Mouse (Mus musculus) spleen, postnatal 36 days (tissue): Measurements from ENCODE around the gene Tmem44.

Source experiments
- DNase-seq, 2 experiments: peaks; one replicate each; pipeline ENCODE4 v3.0.0; 2022; ENCODE audit warnings: low spot score in 2 of 2, mixed read lengths in 1 of 2

Gene Tmem44

GRCm38 (mm10) chr16:30550748-30551192, at the start of gene Tmem44:
TSS of gene Tmem44 (minus strand) at chr16:30550842.
- DNase-seq = no peak

DNA sequence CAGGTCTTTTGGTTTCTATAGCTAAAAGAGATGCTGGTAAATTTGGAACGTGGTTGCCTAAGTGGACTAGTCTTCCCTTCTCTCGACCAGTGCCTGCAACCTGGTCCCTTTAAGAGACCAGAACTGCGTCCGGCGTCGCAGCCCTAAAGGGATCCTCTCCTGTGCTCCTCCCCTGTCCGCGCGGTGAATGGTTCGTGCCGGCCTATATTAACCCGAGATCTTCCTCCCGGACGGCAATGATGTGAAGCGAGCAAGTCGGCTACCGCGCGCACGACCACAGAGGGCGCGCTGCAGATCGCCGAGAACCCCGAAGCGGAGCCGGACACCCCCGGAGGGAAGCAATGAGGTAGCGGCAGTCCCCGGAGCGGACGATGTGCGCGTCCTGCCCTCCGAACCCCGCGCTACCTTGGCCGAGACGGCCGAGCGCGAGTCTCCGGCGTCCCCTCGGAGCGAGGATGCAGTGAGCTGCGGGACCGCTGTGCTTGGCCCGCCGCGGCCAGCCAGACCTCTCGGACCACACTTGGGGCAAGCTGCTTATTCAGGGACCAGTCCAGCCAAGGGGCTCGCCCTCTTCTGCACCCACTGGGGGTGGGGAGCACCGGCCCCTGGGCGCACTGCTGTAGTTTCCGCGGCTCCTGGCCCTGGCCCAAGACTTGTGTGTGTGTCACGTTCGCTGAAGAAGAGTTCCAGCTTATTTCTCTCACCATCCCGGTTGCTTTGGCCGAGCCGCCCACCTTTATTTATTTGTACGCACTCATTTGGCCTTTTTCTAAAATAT, 49.0 kb upstream of the Tmem44 start, which contains the start of gene Fam43a:
Gene Fam43a, plus strand, starts transcription at position 233 of the 778 bp plus-strand sequence.
- peak; percentile 94 to 95 for DNase-seq

DNA sequence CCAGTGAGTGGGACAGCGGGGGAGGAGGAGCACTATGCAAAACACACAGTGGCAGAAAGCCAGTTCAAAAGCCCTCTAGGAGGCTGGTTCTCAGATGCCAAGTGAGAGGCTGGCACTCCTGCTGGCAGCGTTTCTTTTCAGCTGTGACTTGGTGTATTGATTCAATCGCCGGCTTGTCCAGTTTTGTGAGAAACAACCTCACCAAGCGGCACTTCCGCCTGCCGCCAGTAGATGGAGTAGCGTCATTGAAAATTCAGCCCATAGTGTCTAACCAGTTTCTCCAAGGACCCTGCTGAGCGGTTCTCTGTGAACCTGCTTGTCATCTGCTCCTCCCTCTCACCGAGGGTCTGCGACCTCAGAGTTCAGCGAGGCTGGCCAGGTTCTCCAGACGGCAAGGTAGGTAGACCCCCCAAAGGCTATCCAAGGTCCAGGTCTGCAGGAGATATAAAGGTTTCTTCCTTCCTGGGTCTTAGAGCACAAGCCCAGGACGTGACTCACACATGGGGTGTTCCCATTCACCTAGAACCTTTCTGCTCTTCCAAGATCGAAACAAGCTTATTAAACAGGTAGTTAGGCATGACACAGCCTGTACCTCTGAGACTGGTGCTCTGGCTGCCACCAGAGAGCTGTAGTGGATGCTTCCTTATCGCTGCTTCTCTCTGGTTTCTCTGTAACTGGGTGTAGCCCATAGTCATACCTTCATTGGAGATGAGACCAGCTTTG, 46.5 kb upstream of the Tmem44 start:
- peak; percentile 76 to 82 for DNase-seq

DNA sequence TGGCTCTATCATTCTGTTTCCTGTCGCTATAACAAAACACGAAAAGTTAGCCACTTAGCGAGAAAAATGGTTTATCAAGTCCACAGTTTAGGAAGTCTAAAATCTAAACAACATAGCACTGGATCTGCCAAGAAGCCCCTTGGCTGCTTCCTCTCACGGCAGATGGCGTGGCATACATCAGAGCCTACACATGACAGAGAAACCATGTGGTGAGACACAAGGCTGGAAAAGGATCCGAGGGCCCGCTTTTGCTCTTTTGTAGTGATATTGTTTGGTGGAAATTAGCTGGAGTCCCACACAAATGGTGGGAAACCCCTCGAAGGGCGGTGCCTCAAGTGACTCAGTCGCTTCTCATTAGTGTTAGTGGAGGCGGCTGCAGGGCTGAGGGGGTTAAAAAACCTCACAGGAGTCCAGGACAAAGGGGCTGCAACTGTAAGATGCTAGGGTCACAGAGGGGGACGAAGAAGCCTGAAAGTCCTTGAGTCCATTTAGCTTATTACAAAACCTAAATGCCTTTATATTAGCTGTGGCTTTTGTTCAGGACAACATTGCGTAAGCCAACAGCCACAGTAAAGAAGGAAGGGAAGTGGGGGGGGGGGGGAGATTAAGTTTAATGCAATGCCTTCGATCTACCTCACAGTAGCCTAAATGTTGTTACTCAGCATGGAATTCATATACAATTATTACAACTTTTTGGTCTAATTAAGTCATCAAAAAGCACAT, 45.4 kb upstream of the Tmem44 start:
- DNase-seq = no peak

- no peak for DNase-seq
Observed at GRCm38 (mm10) chr16:30595356-30595755, 44.7 kb upstream of the Tmem44 start.

DNA sequence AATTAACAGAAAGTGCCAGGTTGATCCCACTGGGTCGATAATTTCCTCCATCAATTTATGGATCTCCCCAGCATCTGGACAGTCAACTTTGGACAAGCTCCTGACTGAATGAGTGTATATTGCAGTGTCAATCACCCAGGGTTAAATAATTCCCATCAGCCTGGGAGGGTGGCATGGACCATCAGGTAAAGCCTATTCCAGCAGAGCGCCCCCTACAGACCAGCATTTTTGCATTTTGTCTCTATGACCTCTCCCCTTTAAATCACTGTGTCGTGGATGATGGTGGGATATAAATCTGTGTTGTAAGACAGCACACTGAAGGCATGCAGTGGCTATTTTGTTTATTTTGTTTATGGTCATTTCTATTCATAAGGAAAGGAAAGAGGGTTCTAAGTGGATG, 41.3 kb upstream of the Tmem44 start:
- DNase-seq = no peak

DNA sequence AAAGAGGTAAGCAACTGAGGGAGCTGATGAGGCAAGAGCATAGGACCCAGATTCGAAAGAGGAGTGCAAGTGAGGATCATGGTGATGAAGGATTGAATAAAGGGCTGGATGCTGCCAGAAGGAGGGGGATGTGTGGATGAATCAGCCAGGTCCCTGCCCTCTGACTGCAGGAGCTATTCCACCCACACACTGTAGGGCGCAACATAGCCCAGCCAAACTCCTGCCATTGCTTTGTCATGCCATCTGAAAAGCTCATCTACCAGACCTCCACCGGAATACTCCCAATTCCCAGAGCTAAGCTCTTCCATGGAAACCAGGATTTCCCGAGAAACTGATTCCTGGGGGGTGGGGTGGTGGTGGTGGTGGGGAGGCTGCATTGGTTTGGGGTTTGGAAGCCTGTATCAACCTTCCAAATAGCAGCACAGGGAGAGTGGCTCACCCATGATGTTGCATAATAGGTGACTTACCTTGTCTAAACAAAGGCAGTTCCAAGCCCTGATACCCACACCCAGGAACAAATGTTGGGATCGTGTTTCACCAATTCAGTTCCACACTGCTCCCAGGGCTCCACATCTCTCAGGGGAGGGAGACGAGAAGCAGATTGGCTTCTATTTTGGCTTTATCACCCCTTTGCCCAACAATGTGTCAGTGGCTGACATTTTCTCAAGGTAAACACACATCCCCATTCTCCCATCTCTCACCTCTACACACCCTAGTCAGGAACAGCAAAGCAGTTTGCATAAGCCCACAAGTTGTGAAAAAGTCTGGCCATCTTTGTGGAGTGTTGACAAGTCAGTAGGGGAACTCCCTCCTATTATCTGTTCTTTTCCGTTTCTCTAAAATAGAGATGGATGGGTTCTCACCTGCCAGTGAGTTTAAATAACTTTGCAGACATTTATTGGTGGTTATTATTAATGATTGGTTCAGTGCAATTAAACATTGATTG, 39.9 kb upstream of the Tmem44 start:
- DNase-seq = no peak

DNA sequence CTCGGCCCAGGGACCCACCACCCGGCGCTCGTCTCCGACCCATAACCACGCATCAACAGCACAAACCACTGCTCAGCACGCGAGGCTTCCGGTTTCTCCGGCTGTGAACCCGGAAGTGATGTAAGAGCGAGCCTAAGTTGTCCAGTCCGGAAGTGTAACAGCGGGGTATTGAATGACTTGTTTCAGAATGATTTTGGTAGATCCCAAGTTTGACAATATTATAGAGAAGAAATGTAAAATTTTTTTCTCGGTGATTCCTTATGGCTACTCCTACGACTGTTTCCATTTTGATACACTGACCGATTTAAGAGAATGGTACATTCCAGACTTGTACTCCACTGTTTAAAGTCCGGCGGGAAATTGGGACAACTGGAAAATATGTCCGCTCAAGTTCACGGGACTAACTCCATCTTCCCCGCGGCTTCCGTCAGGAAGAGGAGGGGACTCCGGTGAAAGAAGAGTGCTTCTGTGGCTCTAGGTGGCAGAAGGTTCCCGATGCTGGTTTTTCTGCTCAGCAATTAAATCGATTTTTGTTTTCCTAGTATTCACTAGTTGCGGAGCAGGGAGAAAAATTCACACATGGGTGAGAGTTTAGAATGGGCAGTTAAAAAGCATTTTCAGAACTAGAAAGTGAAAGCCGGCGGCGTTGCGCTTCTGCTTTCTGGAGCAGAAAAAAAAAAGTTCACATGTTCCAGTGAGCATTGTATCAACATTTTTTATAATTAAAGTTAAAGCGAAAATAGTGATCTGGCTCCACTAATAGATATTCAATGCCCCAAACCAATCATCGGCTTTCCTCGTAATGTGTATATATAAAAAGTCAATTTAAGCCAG, 37.1 kb upstream of the Tmem44 start, which contains the start of gene Lsg1:
Gene Lsg1, minus strand, starts transcription at position 99 of the 834 bp plus-strand sequence.
- peak; percentile 80 to 88 for DNase-seq

DNA sequence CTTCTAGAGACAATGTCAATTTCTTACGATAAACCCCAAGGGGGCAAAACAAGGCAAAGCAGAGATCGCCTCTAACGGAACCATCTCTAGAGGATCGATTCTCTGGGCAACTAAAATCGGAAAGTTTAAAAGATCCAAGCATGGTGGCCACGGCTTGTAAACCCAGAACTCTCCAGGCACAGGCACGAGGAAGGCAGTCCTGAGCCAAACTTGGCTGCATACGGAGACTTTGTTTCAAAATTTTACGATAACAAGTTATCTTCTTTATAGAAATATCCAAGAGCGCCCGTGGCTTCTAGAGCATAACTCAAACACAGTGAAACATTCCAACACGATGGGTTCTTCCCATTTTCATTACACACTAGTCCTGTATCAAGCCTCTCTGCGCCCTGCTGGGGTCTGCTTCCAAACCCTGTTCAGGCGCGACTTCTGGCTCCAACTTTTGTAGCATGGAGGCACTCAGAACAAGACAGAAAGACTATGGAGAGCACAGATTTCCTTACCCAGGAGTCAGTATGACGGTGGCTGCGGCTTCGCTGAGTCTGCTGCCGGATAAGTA, 36.4 kb upstream of the Tmem44 start:
- no peak for DNase-seq

DNA sequence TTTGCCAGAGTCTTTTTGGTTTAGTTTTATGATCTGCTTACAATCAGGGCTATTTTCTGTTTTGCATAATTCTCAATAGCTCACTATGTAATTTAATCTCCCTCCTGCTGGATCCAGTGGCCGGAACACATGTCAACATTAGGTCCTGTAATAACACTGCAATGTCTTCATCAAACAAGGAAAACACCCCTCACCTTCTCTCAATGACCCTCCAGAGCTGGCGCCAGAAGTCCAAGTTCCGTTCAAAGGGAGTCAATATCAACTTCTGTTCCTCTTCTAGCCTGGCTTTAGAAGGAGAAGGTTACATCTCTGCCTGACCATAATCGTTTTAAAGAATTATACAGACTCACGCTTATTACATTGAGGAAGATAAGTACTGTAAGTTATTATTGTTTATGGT, 30.1 kb upstream of the Tmem44 start:
- DNase-seq = no peak

GRCm38 (mm10) chr16:30576392-30576791, 25.8 kb upstream of the Tmem44 start:
- DNase-seq = no peak

GRCm38 (mm10) chr16:30575815-30576214, 25.2 kb upstream of the Tmem44 start:
- DNase-seq = no peak

DNA sequence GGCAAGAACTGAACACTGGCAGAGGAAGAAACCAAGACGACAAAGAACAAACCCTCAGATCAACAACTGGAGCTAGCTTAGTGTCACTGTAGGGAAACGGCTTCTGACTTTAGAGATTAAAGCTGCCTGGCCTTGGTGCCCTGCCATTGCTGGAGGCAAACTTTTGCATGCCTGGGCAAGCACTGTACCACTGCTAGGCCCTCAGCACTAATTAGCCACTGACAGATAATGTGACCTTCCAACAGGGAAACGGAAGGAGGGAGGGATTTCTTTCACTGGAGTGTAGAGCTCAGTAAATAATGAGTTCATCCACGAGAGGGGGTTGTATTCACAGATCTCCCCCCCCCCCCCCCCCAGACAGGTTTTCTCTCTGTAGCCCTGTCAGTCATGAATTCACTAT, 21.6 kb upstream of the Tmem44 start:
- DNase-seq = no peak

GRCm38 (mm10) chr16:30571378-30571777, 20.7 kb upstream of the Tmem44 start:
- no peak for DNase-seq

DNA sequence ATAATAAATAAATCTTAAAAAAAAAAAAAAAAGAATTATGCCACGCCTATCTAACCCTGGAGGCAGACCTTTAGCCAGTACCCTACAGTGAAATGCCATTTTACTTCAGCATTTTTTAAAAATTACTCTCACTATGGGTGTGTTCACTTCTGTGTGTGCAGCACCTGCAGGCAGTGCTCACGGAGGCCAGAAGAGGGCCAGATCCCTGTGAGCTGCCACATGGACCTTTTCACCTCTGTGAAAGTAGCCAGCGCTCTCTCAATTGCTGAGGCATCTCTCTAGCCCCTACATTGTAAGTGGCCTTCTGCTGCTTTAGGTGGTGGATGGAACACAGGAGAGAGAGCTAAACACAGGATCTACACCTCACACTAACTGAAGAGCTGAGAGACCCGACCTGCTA, 19.5 kb upstream of the Tmem44 start:
- DNase-seq = no peak

- peak in 1 of 2 experiments; percentile 17 for DNase-seq
Observed at GRCm38 (mm10) chr16:30565631-30566030, 15.0 kb upstream of the Tmem44 start.

DNA sequence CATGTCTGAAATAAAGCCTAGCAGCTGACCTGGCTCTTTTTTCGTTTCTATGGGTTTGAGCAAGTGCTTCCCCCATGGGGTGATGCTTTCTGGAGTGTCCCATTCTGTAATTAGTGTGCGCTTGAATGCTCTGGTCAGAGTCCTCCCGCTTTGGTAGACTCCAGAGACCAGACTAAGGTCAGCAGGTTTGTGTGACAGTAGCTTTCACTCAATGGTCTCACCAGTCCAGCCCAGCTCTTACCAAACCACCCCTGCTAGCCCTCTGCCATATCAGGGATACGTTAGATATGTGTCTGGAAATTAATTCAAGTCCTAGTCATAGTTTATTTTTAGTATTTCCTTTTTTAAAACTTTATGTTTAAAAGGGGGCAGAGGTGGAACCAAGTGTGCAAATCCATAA, 10.0 kb upstream of the Tmem44 start:
- DNase-seq = no peak

- DNase-seq = no peak
Observed at GRCm38 (mm10) chr16:30559312-30559992, 8.8 kb upstream of the Tmem44 start.

DNA sequence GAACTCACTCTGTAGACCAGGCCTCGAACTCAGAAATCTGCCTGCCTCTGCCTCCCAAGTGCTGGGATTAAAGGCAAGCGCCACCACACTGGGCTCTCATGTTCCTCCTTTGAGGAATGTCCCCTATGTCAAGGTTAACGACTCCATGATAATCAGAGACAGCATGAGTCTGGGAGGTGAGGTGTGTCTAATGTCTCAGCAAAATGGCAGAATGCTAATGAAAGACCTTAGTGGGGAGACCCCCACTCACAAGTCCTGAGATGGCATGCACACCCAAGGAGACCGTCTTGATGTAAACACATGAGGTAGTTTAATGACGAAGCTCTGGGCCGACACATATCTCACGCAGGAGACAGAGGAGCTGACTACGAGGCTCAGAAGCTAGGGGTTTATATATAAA, 3.5 kb upstream of the Tmem44 start:
- no peak for DNase-seq
